ENCODE assay signal across 20 mouse cellular contexts in genomic region chr17:75876895-75877294, GRCm38 (mm10).
"Had no signal": no experiment of that assay in that cellular context is flagged by ENCODE, and none has a peak within 500 bp of the region (broad histone marks: within the 10 kb centered on the region; RNA-seq: fewer than 3 reads in every experiment).

No protein-coding gene starts in this region.

- DNase-seq: kidney, adult 11 months; kidney, adult 9 months; kidney, postnatal 25 days; layer of hippocampus, adult 9-11 months; liver, embryonic 13.5 days; lung, adult 18-20 months; lung, postnatal 10 days; lung, postnatal 36 days; thymus, adult 18-20 months; thymus, postnatal 36 days had no signal

- H3K36me3 ChIP-seq: limb, embryonic 10.5 days; limb, embryonic 13.5 days; liver, embryonic 13.5 days; lung, embryonic 15.5 days; midbrain, embryonic 10.5 days; midbrain, embryonic 15.5 days; neural tube, embryonic 12.5 days; neural tube, embryonic 15.5 days had no signal

- H3K4me1 ChIP-seq: limb, embryonic 10.5 days; limb, embryonic 13.5 days; liver, embryonic 13.5 days; lung, embryonic 15.5 days; megakaryocyte, embryonic 14.5 days; midbrain, embryonic 10.5 days; midbrain, embryonic 15.5 days; neural tube, embryonic 12.5 days; neural tube, embryonic 15.5 days had no signal

- ATAC-seq: inflammation-experienced regulatory T-cells, adult 6 months; midbrain, embryonic 15.5 days had no signal

- H3K4me2 ChIP-seq: limb, embryonic 13.5 days; liver, embryonic 13.5 days; lung, embryonic 15.5 days; midbrain, embryonic 15.5 days; neural tube, embryonic 12.5 days; neural tube, embryonic 15.5 days had no signal

- H3K27me3 ChIP-seq: limb, embryonic 13.5 days; liver, embryonic 13.5 days; lung, embryonic 15.5 days; megakaryocyte, embryonic 14.5 days; midbrain, embryonic 15.5 days; neural tube, embryonic 12.5 days; neural tube, embryonic 15.5 days had no signal

- H3K9me3 ChIP-seq: limb, embryonic 10.5 days; limb, embryonic 13.5 days; liver, embryonic 13.5 days; lung, embryonic 15.5 days; midbrain, embryonic 10.5 days; midbrain, embryonic 15.5 days; neural tube, embryonic 12.5 days; neural tube, embryonic 15.5 days had no signal

- H3K4me3 ChIP-seq: layer of hippocampus, adult 2 months; limb, embryonic 10.5 days; limb, embryonic 13.5 days; liver, embryonic 13.5 days; lung, embryonic 15.5 days; megakaryocyte, embryonic 14.5 days; midbrain, embryonic 10.5 days; midbrain, embryonic 15.5 days; neural tube, embryonic 12.5 days; neural tube, embryonic 15.5 days had no signal

- H3K27ac ChIP-seq: layer of hippocampus, adult 2 months; limb, embryonic 10.5 days; limb, embryonic 13.5 days; liver, embryonic 13.5 days; lung, embryonic 15.5 days; midbrain, embryonic 10.5 days; midbrain, embryonic 15.5 days; neural tube, embryonic 12.5 days; neural tube, embryonic 15.5 days had no signal

- H3K9ac ChIP-seq: limb, embryonic 13.5 days; liver, embryonic 13.5 days; lung, embryonic 15.5 days; midbrain, embryonic 15.5 days; neural tube, embryonic 12.5 days; neural tube, embryonic 15.5 days had no signal
